In genomic region chr6:58946246-58946645, GRCm38 (mm10) we compare ENCODE assay signal across 29 mouse cellular contexts. TPM values are rescaled to one million over a fixed set of nuclear protein-coding genes. Genes with fewer than 3 reads are reported as not detected.
"Had no signal": no experiment of that assay in that cellular context is flagged by ENCODE, and none has a peak within 500 bp of the region (broad histone marks: within the 10 kb centered on the region; RNA-seq: fewer than 3 reads in every experiment).

No protein-coding gene starts in this region.

- H3K4me1 ChIP-seq: embryonic facial prominence, embryonic 10.5 days; embryonic facial prominence, embryonic 12.5 days; embryonic facial prominence, embryonic 13.5 days; embryonic facial prominence, embryonic 15.5 days; forebrain, embryonic 10.5 days; forebrain, embryonic 12.5 days; forebrain, embryonic 13.5 days; forebrain, embryonic 15.5 days had no signal

- ATAC-seq: forebrain, embryonic 13.5 days; forebrain, embryonic 14.5 days; forebrain, embryonic 15.5 days; forebrain, embryonic 16.5 days had no signal

- H3K4me3 ChIP-seq: embryonic facial prominence, embryonic 10.5 days; embryonic facial prominence, embryonic 12.5 days; embryonic facial prominence, embryonic 13.5 days; embryonic facial prominence, embryonic 15.5 days; erythroblast, embryonic 14.5 days; forebrain, embryonic 10.5 days; forebrain, embryonic 12.5 days; forebrain, embryonic 13.5 days; forebrain, embryonic 15.5 days; gastrocnemius, adult 2 months; heart, adult 2 months had no signal

- H3K27ac ChIP-seq: embryonic facial prominence, embryonic 10.5 days; embryonic facial prominence, embryonic 12.5 days; embryonic facial prominence, embryonic 13.5 days; embryonic facial prominence, embryonic 15.5 days; forebrain, embryonic 10.5 days; forebrain, embryonic 12.5 days; forebrain, embryonic 13.5 days; forebrain, embryonic 15.5 days; gastrocnemius, adult 2 months; heart, adult 2 months had no signal

- H3K9ac ChIP-seq: embryonic facial prominence, embryonic 12.5 days; embryonic facial prominence, embryonic 13.5 days; embryonic facial prominence, embryonic 15.5 days; forebrain, embryonic 12.5 days; forebrain, embryonic 13.5 days; forebrain, embryonic 15.5 days; forebrain, postnatal 0 days had no signal

- H3K36me3 ChIP-seq: embryonic facial prominence, embryonic 10.5 days; embryonic facial prominence, embryonic 12.5 days; embryonic facial prominence, embryonic 15.5 days; forebrain, embryonic 10.5 days; forebrain, embryonic 12.5 days; forebrain, embryonic 15.5 days had no signal

- H3K27me3 ChIP-seq: embryonic facial prominence, embryonic 12.5 days; embryonic facial prominence, embryonic 13.5 days; embryonic facial prominence, embryonic 15.5 days; forebrain, embryonic 12.5 days; forebrain, embryonic 13.5 days; forebrain, embryonic 15.5 days had no signal

- DNase-seq: cerebellum, adult 8-10 months; cerebellum, adult 9-10 months; cerebellum, adult 9-11 months; cerebellum, postnatal 10 days; cerebellum, postnatal 14 days; cerebellum, postnatal 25 days; cerebellum, postnatal 36 days; embryo, embryonic 11 days; gastrocnemius, adult 2 months; gastrocnemius, postnatal 10 days; gastrocnemius, postnatal 14 days; gastrocnemius, postnatal 25 days; gastrocnemius, postnatal 36 days; heart, adult 11 months; heart, adult 2 months had no signal

- H3K9me3 ChIP-seq: embryonic facial prominence, embryonic 10.5 days; embryonic facial prominence, embryonic 12.5 days; embryonic facial prominence, embryonic 13.5 days; embryonic facial prominence, embryonic 15.5 days; forebrain, embryonic 10.5 days; forebrain, embryonic 12.5 days; forebrain, embryonic 13.5 days; forebrain, embryonic 15.5 days had no signal

- H3K4me2 ChIP-seq: embryonic facial prominence, embryonic 12.5 days; embryonic facial prominence, embryonic 13.5 days; embryonic facial prominence, embryonic 15.5 days; forebrain, embryonic 12.5 days; forebrain, embryonic 13.5 days; forebrain, embryonic 15.5 days had no signal

RNA-seq across cellular contexts. Expression of gene Nap1l5, which starts 39.4 kb away (rescaled TPM):
- total RNA-seq: common myeloid progenitor, adult 5-6 weeks; gastrocnemius, postnatal 36 days; granulocyte monocyte progenitor cell, adult 5-6 weeks had no signal
- polyA plus RNA-seq: erythroblast, embryonic 14.5 days had no signal
